Mouse (Mus musculus): ENCODE results near the gene Cbx4. TPM values are rescaled to one million over a fixed set of nuclear protein-coding genes. Genes with fewer than 3 reads are reported as not detected.

The Cbx4 gene
- 10.7 and 11.2 TPM in 2 replicates for polyA plus RNA-seq (2015; fragmentation: Nextera tagmentation; extraction: Ambion mirVana)

DNA sequence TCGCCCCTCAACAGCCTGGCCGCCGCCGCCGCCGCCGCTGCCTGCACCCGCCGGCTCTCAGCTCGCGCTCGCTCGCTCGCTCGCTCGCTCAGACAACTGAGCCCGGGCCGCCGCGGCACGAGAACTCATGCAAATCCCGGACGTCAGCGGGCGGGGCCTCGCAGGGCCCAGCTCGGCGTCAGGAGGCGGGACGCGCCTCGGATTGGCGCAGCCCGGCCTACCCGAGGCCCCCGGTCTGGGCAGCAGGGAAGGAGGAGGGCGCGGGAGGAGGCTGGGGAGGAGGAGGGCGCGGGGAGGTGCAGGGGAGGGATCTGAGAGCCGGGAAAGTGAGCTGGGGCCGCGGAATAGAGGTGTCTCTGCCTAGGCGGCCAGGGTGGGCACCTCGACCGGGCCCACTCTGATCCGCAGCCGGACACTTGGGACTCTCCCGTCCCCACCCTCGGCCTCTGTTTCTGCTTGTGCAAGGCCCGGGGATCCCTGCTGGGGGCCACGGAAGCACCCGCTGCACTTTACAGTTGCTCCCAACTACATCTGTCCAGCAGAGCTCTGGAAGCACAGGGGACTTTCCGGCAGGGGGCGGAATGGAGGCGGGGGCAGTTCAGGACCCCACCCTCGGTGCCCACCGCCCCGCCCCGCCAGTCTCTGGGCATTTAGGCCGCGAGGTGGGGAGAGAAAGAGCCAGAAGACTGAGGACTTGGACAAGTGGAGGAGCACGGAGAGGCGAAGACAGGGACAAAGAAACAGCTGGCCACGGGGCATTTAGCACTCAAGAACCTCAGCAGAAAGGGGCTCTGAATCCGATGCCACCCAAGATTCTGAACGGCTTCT, at the start of gene Cbx4:
Gene Cbx4, minus strand, starts transcription at position 78 of the 828 bp plus-strand sequence.
- peak within 1 kb of the TSS; percentile 99 for H3K27ac ChIP-seq
- H3K4me2 ChIP-seq (replicated peaks), result peak within 1 kb of the TSS; percentile 90
- peak within 1 kb of the TSS; percentile 96 for H3K4me3 ChIP-seq (replicated peaks)
- H3K9ac ChIP-seq, result peak within 1 kb of the TSS; percentile 95
- H3K9me3 ChIP-seq, result no peaks in the 10 kb centered on the region
- peaks cover 5% of the 10 kb centered on the region; the same call in 1 of the 2 replicates for H3K36me3 ChIP-seq
- peaks cover 82% of the 10 kb centered on the region for H3K4me1 ChIP-seq (replicated peaks)
- ATAC-seq, result peak; percentile 87
- 1% methylated on average over 60 of the region's 67 CpGs for WGBS
- peaks cover 31% of the 10 kb centered on the region for H3K27me3 ChIP-seq (replicated peaks)

DNA sequence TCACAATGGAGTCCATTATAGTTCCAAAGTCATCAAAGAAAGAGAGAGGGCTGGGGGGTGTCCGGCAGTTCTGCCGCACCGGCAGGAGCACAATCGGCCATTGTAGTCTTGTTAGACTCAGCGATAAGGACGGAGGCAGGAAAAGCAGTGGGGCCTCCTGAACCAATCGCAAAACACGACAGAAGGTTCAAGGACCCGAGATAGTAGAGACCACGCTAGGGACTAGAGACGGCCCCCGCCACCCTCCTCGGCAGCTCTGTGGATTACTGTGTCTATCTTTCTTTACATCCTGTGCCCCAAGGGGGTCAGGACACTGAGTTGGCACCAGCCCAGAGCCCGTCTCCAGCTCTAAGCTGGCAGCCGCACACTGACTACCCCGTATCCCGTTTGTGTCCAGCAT, 48.6 kb upstream of the Cbx4 start:
- Histone ChIP-seq H3K4me2 (replicated peaks) (peak overlapping the region; percentile 41), H3K36me3 (no peaks in the 10 kb centered on the region), H3K27ac (peak overlapping the region; percentile 74), H3K4me1 (replicated peaks) (peaks cover 53% of the 10 kb centered on the region), H3K9me3 (0 out of 2 replicates have a peak, but pooled peaks cover 4% of the 10 kb centered on the region), H3K27me3 (replicated peaks) (no peaks in the 10 kb centered on the region), H3K4me3 (replicated peaks) (no peak overlapping the region), H3K9ac (no peak overlapping the region)
- 30% methylated on average over 17 of the region's 17 CpGs for WGBS
- peak; percentile 72 for ATAC-seq

DNA sequence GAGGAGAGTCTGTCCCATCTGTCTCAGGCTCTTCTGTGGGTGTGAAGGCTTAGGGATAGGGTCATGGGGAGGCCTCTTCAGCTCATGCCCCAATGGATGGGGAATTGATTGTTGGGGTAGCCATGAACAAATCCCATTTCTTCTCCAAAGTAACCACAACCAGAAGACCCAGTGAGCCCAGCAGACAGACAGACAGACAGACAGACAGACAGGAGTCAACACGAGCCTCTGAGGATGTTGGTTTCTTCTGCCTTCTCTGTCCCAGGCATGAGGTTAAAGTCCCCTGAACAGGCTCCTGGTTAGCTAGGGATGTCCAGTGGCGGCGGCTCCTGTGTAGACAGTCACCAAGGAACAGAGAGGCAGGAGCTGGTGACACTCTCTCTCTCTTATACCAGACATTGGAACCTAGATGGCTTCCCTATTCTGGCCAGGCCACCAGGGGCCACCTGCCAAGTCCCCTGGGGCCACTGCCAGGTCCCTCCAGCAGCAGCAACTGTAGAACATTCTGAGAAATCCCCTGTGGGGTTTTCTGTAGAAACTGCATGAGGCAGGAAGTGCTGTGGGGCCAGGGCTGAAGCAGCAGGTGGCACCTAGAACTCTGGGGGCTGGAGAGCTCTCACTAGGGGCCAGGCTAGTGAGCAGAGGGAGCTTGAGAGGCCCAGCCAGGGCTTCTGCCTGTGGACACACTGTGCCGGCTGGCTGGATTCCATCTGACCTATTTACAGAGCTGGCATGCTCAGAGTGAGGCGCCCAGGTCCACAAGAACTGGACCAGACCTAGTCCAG, 47.6 kb upstream of the Cbx4 start:
- Histone ChIP-seq H3K27ac (peak overlapping the region; percentile 74), H3K27me3 (replicated peaks) (no peaks in the 10 kb centered on the region), H3K4me2 (replicated peaks) (peak overlapping the region; percentile 41; the same call in 1 of the 2 replicates), H3K36me3 (no peaks in the 10 kb centered on the region), H3K4me3 (replicated peaks) (no peak overlapping the region), H3K9me3 (0 out of 2 replicates have a peak, but pooled peaks cover 4% of the 10 kb centered on the region), H3K4me1 (replicated peaks) (peaks cover 59% of the 10 kb centered on the region), H3K9ac (no peak overlapping the region; the same call in 1 of the 2 replicates)
- 55% methylated on average over 5 of the region's 5 CpGs for WGBS
- ATAC-seq, result peak; percentile 18; the same call in 1 of the 2 replicates

DNA sequence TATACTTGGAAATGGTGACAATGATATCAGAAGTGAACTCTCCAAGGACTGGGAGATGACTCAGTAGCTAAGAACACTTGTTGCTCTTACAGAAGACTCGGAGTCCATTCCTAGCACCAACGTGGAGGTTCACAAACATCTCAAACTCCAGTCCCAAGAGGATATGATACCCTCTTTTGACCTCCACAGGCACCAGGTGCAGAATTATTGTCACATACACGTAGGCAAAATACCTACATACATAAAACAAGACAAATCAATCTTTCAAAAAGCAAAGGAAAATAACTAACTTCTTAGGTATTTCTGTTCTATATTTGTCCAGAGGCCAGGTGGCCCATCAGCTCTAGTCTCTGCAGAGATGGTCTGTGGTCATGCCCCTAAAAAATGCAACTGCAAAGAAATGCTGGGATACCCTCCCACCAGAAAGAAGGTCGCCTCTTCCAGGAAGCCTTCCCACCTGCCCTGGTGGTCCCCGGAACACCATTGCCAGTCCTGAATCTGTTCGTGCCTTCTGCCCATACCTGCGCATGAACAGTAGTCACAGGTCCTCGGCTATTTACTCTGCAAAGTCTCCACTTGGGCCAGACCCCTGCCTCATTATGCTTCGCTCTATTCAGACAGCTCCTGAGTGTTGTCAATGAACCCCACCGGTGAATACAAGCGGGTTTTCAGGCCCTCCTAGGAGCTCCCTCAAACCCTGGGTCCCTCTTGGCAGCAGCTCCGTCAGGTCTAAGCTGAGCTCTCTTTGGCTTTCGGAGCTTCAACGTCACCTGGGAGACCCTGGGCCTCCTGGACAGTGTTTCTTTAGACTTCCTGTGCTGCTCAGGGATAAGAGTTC, 46.4 kb upstream of the Cbx4 start:
- Histone ChIP-seq H3K27ac (no peak overlapping the region), H3K4me1 (replicated peaks) (peaks cover 61% of the 10 kb centered on the region)
- 78% methylated on average over 14 of the region's 14 CpGs for WGBS

DNA sequence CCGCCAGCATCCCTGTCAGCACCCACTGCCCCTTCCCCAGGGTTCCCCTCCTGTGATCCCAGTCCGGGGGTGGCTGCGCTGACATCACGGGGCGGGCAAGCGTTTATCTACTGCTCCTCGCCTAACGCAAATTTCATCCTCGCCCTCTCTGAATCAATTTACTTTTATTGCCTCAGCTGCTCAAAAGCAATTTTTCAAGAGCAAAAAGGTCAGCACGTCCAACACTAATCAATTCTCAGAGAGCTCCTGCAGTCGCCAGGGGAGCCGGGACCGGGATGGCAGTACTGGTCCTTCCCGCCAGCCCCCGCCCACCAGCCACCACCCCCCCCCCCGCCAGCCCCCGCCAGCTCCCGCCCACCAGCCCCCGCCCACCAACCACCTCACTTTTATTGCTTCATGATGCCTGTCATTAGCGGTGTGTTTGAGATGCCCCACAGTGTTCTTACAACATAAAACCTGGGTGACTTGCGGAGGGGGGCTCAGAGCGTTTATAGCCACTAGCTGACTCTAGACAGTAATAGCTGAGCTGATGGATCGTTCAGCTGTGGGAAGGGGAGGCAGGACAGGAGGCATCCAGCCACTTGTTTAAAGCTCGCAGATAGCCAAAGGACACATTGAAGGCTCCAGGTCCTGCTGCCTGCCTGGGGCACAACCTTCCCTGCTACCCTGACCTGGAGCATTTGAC, 44.2 kb upstream of the Cbx4 start:
- Histone ChIP-seq H3K4me1 (replicated peaks) (peaks cover 72% of the 10 kb centered on the region), H3K36me3 (no peaks in the 10 kb centered on the region), H3K9me3 (0 out of 2 replicates have a peak, but pooled peaks cover 4% of the 10 kb centered on the region), H3K4me2 (replicated peaks) (peak overlapping the region; percentile 39), H3K9ac (no peak overlapping the region; the same call in 1 of the 2 replicates), H3K27ac (no peak overlapping the region), H3K27me3 (replicated peaks) (no peaks in the 10 kb centered on the region), H3K4me3 (replicated peaks) (no peak overlapping the region; the same call in 1 of the 2 replicates)
- 6% methylated on average over 24 of the region's 24 CpGs for WGBS
- ATAC-seq, result no peak

More for the DNA sequence above, 46.4 kb upstream of the Cbx4 start:
- ATAC-seq, result no peak
- Histone ChIP-seq H3K4me3 (replicated peaks) (no peak overlapping the region), H3K9me3 (0 out of 2 replicates have a peak, but pooled peaks cover 4% of the 10 kb centered on the region), H3K4me2 (replicated peaks) (no peak overlapping the region), H3K27me3 (replicated peaks) (no peaks in the 10 kb centered on the region), H3K36me3 (no peaks in the 10 kb centered on the region), H3K9ac (no peak overlapping the region)

DNA sequence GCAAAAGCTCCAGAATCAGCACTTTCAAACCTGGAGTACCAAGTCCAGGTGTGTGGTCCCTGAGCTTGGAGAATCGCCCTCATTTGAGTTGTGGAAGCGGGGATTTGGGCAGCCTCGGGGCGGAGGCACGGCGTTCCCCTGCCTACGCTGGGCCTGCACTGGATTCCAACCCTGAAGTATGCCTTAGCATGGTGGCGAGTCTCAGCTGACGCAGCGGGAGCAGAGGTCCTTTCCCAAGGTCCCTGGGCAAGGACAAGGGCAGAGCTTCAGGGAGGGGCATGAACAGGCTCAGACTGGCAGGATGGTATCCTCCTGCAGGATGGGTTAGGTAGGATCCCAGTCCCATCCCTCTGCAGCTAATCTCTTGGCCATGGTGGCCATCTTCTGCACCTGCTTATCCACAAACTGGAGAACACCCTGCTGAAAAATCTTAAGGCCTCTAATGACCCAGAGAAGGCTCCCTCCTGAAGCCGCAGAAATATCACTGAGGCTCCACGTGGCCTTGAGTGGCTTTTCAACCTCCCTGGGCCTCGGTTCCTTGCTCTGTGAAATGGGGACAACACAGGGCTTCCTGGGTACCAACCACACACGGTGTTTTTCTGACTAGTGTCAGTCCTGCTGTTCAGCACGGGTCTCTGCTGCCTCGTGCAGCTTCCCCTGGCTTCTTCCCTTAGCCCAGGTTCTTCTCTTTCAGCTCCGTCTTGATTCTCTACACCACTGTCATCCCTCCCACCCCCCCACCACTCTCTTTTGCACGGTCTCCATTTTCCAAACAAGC, 43.4 kb upstream of the Cbx4 start:
- no peak for ATAC-seq

DNA sequence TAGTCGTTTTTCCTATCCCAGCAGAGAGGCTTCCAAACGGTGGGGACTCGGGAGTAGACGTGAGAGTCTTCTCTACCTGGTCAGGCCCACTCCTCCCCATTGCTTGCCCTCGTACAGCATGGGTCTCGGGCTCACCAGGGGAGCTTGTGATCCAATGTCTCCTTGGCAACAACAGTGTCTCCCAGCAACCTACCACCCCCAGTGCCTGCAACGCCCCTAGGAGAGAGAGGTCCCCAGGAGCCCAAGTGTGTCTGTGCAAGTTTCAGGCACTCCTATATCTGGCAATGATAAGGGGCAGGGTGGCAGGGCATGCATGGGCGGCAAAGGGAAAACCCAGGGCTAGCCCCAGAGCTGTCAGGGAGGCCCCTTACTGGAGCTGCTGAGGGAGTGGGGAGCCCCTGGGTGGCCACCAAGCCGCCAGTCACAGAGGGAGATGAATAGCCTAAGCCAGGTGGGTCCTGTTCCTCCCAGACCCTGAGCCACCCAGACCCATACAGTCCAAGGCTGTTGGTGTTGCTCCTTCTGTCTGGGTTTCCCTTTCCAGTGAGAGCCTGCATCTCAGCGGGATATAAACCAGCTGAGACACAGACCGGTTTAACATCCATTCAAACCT, 42.8 kb upstream of the Cbx4 start:
- WGBS, result 57% methylated on average over 11 of the region's 11 CpGs
- no peak overlapping the region for H3K4me3 ChIP-seq (replicated peaks)
- H3K36me3 ChIP-seq, result no peaks in the 10 kb centered on the region
- no peak overlapping the region for H3K27ac ChIP-seq
- H3K27me3 ChIP-seq (replicated peaks), result no peaks in the 10 kb centered on the region
- no peak for ATAC-seq
- H3K4me2 ChIP-seq (replicated peaks), result no peak overlapping the region
- H3K9ac ChIP-seq, result no peak overlapping the region
- H3K4me1 ChIP-seq (replicated peaks), result peaks cover 61% of the 10 kb centered on the region
- H3K9me3 ChIP-seq, result 0 out of 2 replicates have a peak, but pooled peaks cover 4% of the 10 kb centered on the region

More for the DNA sequence above, 43.4 kb upstream of the Cbx4 start:
- Histone ChIP-seq H3K36me3 (no peaks in the 10 kb centered on the region), H3K4me3 (replicated peaks) (no peak overlapping the region), H3K4me2 (replicated peaks) (peak overlapping the region; percentile 39), H3K4me1 (replicated peaks) (peaks cover 65% of the 10 kb centered on the region), H3K27ac (no peak overlapping the region), H3K9ac (no peak overlapping the region), H3K9me3 (0 out of 2 replicates have a peak, but pooled peaks cover 4% of the 10 kb centered on the region), H3K27me3 (replicated peaks) (no peaks in the 10 kb centered on the region)
- WGBS, result 53% methylated on average over 18 of the region's 18 CpGs

DNA sequence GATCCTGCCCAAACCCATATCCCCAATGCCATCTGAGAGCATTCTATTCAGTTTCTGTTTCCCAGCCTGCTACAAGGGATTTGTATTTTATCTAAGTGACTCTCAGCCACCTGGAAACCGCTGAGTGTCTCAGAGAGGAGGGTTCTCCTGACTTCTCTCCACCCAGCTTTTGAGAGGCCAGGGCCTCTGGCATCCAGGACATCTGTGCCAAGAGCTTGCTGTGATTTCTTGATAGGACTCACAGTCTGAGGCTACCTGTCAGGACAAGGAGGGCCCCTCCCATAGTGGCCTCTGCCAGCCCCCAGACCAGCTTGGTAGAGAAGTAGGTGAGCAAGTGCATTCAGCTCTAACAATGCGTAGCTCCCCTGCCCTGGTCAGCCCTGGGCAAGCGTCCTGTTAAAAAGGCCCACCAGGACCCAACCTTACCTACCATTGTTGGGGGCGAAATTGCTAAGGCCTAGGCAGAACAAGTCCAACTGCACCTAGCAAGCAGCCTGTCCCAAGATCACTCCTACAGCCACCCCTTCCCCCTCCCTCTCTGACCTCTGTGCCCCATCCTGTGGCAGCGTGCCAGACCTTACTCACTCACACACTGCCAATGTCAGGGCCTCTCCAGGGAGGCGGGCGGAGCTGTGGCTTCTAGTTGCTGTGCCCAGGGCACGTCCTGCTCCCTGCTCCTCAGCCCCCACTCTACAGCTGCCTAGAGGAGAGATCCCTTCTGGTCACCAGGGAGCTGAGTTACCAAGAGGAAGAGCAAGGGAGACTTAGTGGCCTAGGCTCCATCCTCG, 41.9 kb upstream of the Cbx4 start:
- peak; percentile 44 for ATAC-seq
- H3K9me3 ChIP-seq, result 0 out of 2 replicates have a peak, but pooled peaks cover 4% of the 10 kb centered on the region
- 55% methylated on average over 9 of the region's 9 CpGs for WGBS
- H3K4me3 ChIP-seq (replicated peaks), result no peak overlapping the region
- no peaks in the 10 kb centered on the region for H3K36me3 ChIP-seq
- H3K27me3 ChIP-seq (replicated peaks), result no peaks in the 10 kb centered on the region
- H3K9ac ChIP-seq, result peak overlapping the region; percentile 20; the same call in 1 of the 2 replicates
- peaks cover 59% of the 10 kb centered on the region for H3K4me1 ChIP-seq (replicated peaks)
- 0 out of 2 replicates have a peak overlapping the region, but pooled peaks have one; percentile 44 for H3K27ac ChIP-seq
- H3K4me2 ChIP-seq (replicated peaks), result 0 out of 2 replicates have a peak overlapping the region, but pooled peaks have one; percentile 4

DNA sequence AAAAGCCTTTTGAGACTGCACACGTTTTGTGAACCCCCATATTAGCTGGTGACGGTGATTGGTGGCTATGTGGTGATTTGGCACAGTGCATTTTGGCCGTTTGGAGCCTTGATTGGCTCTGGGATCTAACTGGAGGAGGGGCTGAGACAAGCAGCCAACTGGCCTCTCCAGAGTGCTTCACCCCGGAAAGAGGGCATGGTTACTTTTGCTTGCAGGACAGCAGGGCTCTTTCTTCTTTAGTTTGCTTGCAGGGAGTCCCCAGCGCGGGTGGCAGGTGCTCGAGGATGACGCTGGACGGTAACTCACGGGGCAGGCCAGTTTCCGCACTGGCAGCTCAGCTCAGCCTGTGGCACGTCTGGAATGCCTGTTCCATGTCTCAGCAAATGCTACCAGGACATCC, 41.1 kb upstream of the Cbx4 start:
- no peak for ATAC-seq
- WGBS, result 33% methylated on average over 12 of the region's 12 CpGs
- Histone ChIP-seq H3K4me3 (replicated peaks) (no peak overlapping the region), H3K4me1 (replicated peaks) (peaks cover 59% of the 10 kb centered on the region), H3K36me3 (no peaks in the 10 kb centered on the region), H3K9ac (peak overlapping the region; percentile 20; the same call in 1 of the 2 replicates), H3K27me3 (replicated peaks) (no peaks in the 10 kb centered on the region), H3K4me2 (replicated peaks) (no peak overlapping the region), H3K27ac (peak overlapping the region; percentile 82; the same call in 1 of the 2 replicates), H3K9me3 (0 out of 2 replicates have a peak, but pooled peaks cover 4% of the 10 kb centered on the region)

Measured in intestine, embryonic 15.5 days (tissue).